Mouse (Mus musculus) intestine, embryonic 14.5 days (tissue): ENCODE data around the gene Fam178b. TPM values are rescaled to one million over a fixed set of nuclear protein-coding genes. Genes with fewer than 3 reads are reported as not detected.

Experiments used
- ATAC-seq: fragments of 200-750 bp; cut with Nextera tagmentation; replicated peaks from 2 replicates; pipeline ENCODE4 v1.8.0; 2017; ENCODE audit warnings: low read depth, moderate number of reproducible peaks, moderate TSS enrichment, moderate library complexity; ENCODE audit not compliant: low FRiP score, low TSS enrichment
- DNase-seq: peaks from one replicate; pipeline ENCODE4 v3.0.0-alpha.2; 2018; ENCODE audit warnings: low spot score
- H3K27ac ChIP-seq: fragments of 300-500 bp; sonication (generic); 2 replicates; pipeline ENCODE4 v1.5.1; 2014; ENCODE audit warnings: low read depth, mild to moderate bottlenecking, control low read depth
- H3K27me3 ChIP-seq: fragments of 300-500 bp; sonication (generic); replicated peaks from 2 replicates; pipeline ENCODE4 v1.6.1; 2014; ENCODE audit warnings: low read length, control low read depth; ENCODE audit not compliant: control insufficient read depth, insufficient read depth
- H3K36me3 ChIP-seq: fragments of 300-500 bp; sonication (generic); 2 replicates; pipeline ENCODE4 v1.6.1; 2014; ENCODE audit warnings: low read length, control low read depth; ENCODE audit not compliant: control insufficient read depth, insufficient read depth
- H3K4me1 ChIP-seq: fragments of 300-500 bp; sonication (generic); replicated peaks from 2 replicates; pipeline ENCODE4 v1.6.1; 2014; ENCODE audit warnings: low read length, control low read depth, mixed read lengths; ENCODE audit not compliant: control insufficient read depth, insufficient read depth
- H3K4me2 ChIP-seq: fragments of 300-500 bp; sonication (generic); 2 replicates; pipeline ENCODE4 v1.6.1; 2014; ENCODE audit warnings: low read length
- H3K4me3 ChIP-seq: fragments of 300-500 bp; sonication (generic); 2 replicates; pipeline ENCODE4 v1.5.1; 2014; ENCODE audit warnings: low read depth, low read length, control low read depth, mixed read lengths
- H3K9ac ChIP-seq: fragments of 300-500 bp; sonication (generic); 2 replicates; pipeline ENCODE4 v1.6.1; 2014; ENCODE audit warnings: mild to moderate bottlenecking, low read length
- H3K9me3 ChIP-seq: fragments of 300-500 bp; sonication (generic); 2 replicates; pipeline ENCODE4 v1.6.1; 2016; ENCODE audit warnings: low read length, control low read depth; ENCODE audit not compliant: control insufficient read depth
- WGBS: fragments of 180-500 bp; shearing (Covaris S2); extraction: QIAGEN DNeasy Blood & Tissue Kit; methylation state at CpG from one replicate; pipeline ENCODE4 v1.1.7; 2014; 5-methylcytosine and 5-hydroxymethylcytosine counted together
- polyA plus RNA-seq: library from polyadenylated mRNA; unstranded; fragments of >200 nt; fragmentation: Nextera tagmentation; extraction: Ambion mirVana; gene quantifications from 2 replicates; pipeline ENCODE4 v1.2.1, GENCODE M21; 2014

Gene Fam178b
- polyA plus RNA-seq, 1 experiment from 2014 or later, result 0.39 TPM

DNA sequence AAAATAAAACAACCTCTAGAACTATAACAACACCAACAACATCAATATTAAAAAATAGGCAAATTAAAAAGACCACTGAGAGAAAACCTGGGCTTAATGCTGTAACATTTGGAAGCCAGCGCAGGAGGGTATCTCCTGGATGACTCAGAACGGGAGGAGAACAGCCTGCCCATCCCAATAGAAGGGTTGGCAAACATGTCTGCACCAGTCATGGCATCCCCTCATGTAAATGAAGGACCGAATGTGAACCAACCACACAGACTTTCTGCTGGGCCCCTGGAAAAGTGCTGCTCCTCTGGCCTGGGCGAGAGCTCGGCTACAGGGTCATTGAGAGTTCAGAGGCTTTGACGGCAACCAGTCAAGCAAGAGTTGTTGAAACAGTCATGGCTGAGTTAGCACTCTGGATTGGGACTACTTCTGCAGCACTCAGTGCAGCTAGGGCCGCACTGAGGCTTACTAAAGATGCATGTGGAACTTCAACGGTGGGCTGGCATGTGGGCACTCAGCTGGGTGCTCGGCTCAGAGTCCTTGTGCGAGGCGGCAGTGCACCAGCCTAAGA is 17.7 kb downstream of the Fam178b start:
- Histone ChIP-seq H3K9ac (no peak overlapping the region), H3K27me3 (no peaks in the 10 kb centered on the region), H3K4me1 (no peaks in the 10 kb centered on the region; the same call in 1 of the 2 replicates), H3K36me3 (no peaks in the 10 kb centered on the region), H3K4me2 (no peak overlapping the region), H3K4me3 (no peak overlapping the region), H3K27ac (no peak overlapping the region), H3K9me3 (no peaks in the 10 kb centered on the region)
- ATAC-seq, result no peak
- 69% methylated on average over 11 of the region's 11 CpGs for WGBS
- DNase-seq, result no peak

DNA sequence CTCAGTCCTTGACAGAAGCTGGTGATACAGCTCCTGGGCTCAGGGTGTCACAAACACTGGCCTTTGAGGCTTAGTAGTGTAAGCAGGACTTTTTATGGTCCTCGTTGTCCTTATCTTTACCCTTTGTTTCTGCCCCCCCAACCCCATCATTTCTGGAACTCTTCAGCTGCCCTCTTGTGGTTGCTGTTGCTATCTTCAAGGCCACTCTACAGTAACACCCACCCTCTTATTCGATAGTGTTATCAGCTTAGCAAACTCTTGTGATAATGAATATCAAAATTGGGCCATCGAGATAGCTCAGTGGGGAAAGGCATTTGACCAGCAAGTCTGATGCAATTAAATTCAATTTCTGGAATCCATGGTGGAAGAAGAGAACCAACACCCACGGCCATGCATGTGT is 18.5 kb downstream of the Fam178b start:
- no peaks in the 10 kb centered on the region; the same call in 1 of the 2 replicates for H3K4me1 ChIP-seq
- H3K27ac ChIP-seq, result no peak overlapping the region
- H3K4me2 ChIP-seq, result no peak overlapping the region
- WGBS, result 60% methylated on average over 4 of the region's 4 CpGs
- H3K27me3 ChIP-seq, result no peaks in the 10 kb centered on the region
- H3K4me3 ChIP-seq, result no peak overlapping the region
- DNase-seq, result no peak
- no peak overlapping the region for H3K9ac ChIP-seq
- no peaks in the 10 kb centered on the region for H3K9me3 ChIP-seq
- no peak for ATAC-seq
- H3K36me3 ChIP-seq, result no peaks in the 10 kb centered on the region

DNA sequence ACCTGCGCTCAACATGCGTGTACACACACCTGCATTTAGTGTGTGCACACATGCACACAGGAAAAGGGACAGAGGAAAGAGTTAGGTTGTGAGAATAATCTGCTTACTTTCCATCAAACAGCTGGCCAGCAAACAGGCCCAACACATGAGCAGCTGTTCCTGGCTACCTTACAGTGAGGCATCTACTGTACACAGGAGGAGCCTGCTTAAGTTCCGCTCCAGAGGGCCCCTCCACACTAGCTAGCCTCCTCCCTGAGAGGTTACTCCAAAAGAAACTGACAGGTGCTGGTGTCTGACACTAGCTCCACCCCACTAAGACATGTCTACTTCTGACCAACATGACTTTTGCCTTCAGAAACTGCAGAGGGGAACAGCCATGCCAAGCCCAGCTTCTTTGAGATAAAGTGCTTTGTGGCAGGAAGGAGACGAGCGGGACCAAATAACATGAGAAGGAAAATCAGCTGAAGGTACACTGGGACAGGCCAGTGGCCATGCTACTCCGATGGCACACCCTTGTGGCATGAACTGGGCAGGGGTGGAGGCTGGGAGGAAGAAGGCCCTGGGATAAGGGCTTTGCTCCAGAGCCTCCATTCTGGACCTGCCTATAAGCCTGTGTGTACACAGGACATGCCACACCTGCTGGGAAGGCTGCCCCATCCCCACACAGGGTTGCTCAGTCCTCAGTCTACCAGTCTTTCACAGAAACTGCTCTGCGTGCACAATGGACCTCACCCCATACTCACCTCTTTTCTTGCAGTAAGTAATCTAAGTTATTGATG is 24.2 kb downstream of the Fam178b start:
- no peak for DNase-seq

DNA sequence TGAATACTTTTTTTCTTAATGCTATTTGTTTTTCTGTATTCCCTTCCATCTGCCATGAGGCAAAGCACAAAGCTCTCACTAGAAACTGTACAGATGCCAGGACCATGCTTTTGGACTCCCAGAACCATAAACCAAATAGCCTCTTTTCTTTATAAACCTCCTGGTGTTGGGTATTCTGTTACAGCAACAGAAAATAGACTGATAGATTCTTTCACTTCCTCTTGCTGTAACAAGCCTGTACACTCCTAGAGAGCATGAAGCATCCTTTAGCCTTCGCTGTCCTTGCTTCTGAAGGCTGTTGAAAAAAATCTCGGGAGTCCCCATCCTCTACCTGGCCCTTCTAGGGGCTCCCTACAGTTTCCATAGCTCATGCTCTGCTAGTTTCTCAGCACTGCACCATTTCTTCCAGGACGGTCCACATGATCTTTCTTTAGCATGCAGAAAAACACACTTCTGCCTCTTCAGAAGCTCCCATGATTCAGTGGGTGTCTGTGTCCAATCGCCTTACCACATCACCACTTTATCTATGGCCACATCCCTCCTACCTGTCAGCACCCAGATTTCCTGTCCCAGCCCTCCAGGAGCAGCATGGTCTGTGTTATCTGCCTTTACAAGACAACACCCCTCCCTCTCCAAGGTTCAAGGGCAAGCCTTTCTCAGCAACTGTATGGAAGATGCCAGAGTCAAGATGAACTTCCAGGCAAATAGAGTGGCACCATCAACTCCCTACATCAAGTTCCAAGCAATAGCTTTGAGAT is 25.1 kb downstream of the Fam178b start:
- no peaks in the 10 kb centered on the region for H3K27me3 ChIP-seq
- ATAC-seq (no peak), DNase-seq (no peak)
- H3K4me3 ChIP-seq, result no peak overlapping the region
- H3K9ac ChIP-seq, result no peak overlapping the region
- no peak overlapping the region for H3K27ac ChIP-seq
- no peaks in the 10 kb centered on the region for H3K4me1 ChIP-seq
- WGBS, result 81% methylated on average over 4 of the region's 4 CpGs
- H3K9me3 ChIP-seq, result no peaks in the 10 kb centered on the region
- H3K4me2 ChIP-seq, result no peak overlapping the region
- no peaks in the 10 kb centered on the region for H3K36me3 ChIP-seq

More for the DNA sequence above, 24.2 kb downstream of the Fam178b start:
- H3K9ac ChIP-seq, result no peak overlapping the region
- WGBS, result 70% methylated on average over 7 of the region's 7 CpGs
- ATAC-seq, result 0 out of 2 replicates have a peak, but pooled peaks have one; percentile 40
- no peaks in the 10 kb centered on the region for H3K36me3 ChIP-seq
- H3K4me2 ChIP-seq, result no peak overlapping the region
- no peak overlapping the region for H3K4me3 ChIP-seq
- no peaks in the 10 kb centered on the region for H3K9me3 ChIP-seq
- H3K27me3 ChIP-seq, result no peaks in the 10 kb centered on the region
- H3K27ac ChIP-seq, result no peak overlapping the region
- no peaks in the 10 kb centered on the region for H3K4me1 ChIP-seq

DNA sequence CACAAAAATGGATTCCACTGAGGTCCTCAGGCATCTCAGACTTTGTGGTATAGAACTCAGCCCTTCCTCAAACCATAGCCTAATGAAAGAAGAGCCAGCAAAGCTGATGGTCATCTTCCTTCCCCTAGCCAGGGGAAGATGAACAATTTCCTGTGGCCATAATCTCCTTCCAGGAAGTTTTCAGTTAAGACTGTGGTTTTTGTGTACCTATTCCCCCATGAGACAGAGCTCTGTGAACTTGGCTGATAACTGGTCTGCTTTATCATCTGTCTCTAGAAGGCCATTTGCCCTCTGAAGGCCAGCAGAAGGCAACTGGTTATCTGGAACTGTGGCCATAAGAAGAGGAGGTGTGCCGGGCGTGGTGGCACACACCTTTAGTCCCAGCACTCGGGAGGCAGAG is 26.8 kb downstream of the Fam178b start:
- H3K9ac ChIP-seq, result no peak overlapping the region
- ATAC-seq, result no peak

DNA sequence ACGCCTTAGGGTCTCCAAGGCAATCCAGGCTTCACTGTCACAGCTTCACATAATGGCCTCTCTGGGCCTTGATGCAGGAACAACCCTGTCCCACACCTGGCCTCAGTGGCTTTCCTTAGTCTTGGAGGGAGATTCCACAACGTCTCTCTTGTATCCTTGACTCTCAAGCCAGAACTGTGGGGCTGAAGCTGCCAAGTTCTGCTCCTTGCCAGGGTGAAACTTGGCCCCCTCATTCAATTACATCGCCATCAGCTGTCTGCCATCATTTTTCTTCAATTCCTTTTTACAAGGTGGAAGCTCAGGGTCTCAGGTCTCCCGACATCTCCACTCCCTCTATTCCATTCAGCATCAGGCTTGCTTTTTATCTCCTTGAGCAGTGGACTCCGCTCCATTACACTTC is 27.9 kb downstream of the Fam178b start:
- DNase-seq, result no peak
- WGBS, result 89% methylated on average over 5 of the region's 5 CpGs
- no peak for ATAC-seq

More for the DNA sequence above, 26.8 kb downstream of the Fam178b start:
- DNase-seq, result no peak
- Histone ChIP-seq H3K27ac (no peak overlapping the region), H3K4me2 (no peak overlapping the region), H3K4me3 (no peak overlapping the region), H3K4me1 (no peaks in the 10 kb centered on the region), H3K36me3 (no peaks in the 10 kb centered on the region), H3K9me3 (no peaks in the 10 kb centered on the region), H3K27me3 (no peaks in the 10 kb centered on the region)
- WGBS, result 86% methylated on average over 3 of the region's 3 CpGs

DNA sequence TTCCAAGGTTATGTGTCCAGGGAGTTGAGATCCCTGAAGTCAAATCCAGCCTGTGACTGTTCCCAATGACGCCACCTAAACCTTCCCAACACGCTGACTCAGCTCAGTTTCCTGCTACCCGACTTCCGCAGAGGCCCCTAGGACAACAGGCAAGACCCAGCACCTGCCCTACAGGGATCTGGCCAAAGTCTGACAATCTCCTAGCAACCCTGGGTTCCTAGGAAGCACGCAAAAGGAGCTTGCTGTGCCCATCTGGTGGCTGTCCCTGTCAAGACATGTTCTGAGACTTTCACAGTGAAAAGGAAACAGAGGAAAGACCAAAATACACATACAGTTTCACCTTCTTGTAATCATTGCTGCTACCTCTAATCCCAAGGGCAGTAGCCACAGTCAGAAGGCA is 35.4 kb downstream of the Fam178b start:
- DNase-seq (peak; percentile 68), ATAC-seq (peak; percentile 71; the same call in 1 of the 2 replicates)
- H3K9me3 ChIP-seq, result no peaks in the 10 kb centered on the region
- H3K27me3 ChIP-seq, result no peaks in the 10 kb centered on the region
- no peaks in the 10 kb centered on the region for H3K36me3 ChIP-seq
- H3K9ac ChIP-seq, result no peak overlapping the region
- H3K4me2 ChIP-seq, result no peak overlapping the region
- whole genome bisulfite sequencing, result 53% methylated on average over 5 of the region's 5 CpGs
- no peak overlapping the region for H3K27ac ChIP-seq
- no peaks in the 10 kb centered on the region; the same call in 1 of the 2 replicates for H3K4me1 ChIP-seq
- H3K4me3 ChIP-seq, result no peak overlapping the region

More for the DNA sequence above, 27.9 kb downstream of the Fam178b start:
- H3K4me2 ChIP-seq, result no peak overlapping the region
- no peaks in the 10 kb centered on the region for H3K36me3 ChIP-seq
- no peak overlapping the region for H3K9ac ChIP-seq
- H3K27me3 ChIP-seq, result no peaks in the 10 kb centered on the region
- H3K27ac ChIP-seq, result no peak overlapping the region
- no peaks in the 10 kb centered on the region for H3K9me3 ChIP-seq
- no peaks in the 10 kb centered on the region for H3K4me1 ChIP-seq
- no peak overlapping the region for H3K4me3 ChIP-seq

DNA sequence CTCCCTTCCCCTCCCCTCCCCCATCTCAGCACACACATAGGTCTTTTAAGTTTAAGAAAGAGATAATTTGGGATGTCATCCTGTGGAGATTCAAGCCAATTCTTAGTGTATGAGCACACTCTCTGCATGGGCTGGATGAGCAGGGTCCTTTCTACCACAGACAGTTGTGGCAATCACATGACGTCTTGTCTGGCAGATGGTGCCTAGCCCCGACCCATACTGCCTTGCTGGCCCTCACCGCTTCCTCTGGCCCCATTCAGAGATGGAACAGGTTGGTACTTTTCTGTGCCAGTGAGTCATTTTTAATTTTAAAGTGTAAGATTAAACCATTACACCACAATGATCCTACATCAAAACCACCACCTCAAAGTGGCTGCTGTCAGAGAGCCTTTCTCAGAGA is 36.7 kb downstream of the Fam178b start:
- Histone ChIP-seq H3K27me3 (no peaks in the 10 kb centered on the region), H3K36me3 (no peaks in the 10 kb centered on the region), H3K4me2 (no peak overlapping the region), H3K4me1 (no peaks in the 10 kb centered on the region; the same call in 1 of the 2 replicates), H3K4me3 (no peak overlapping the region), H3K9me3 (no peaks in the 10 kb centered on the region), H3K27ac (no peak overlapping the region), H3K9ac (no peak overlapping the region)
- 67% methylated on average over 3 of the region's 3 CpGs for WGBS
- no peak for ATAC-seq
- DNase-seq, result no peak
